Mouse (Mus musculus): ENCODE results near the gene Mllt3. TPM values are rescaled to one million over a fixed set of nuclear protein-coding genes. Genes with fewer than 3 reads are reported as not detected.

Mllt3 gene
- polyA plus RNA-seq, 1 experiment: 4.1 TPM

- TF ChIP-seq POLR2A (IDR thresholded peaks at IDR 0.05; ENCODE audit: low read depth, low read length) (no peak), CTCF (IDR thresholded peaks at IDR 0.05; ENCODE audit: extremely low read depth, insufficient read depth, insufficient read length, insufficient replicate concordance) (no peak)
- peaks cover 4% of the 10 kb centered on the region for H3K4me1 ChIP-seq (ENCODE audit: control insufficient read depth, insufficient read depth, insufficient read length)
- no peak overlapping the region for H3K27ac ChIP-seq (ENCODE audit: insufficient read depth, low read length)
- no peak overlapping the region for H3K4me3 ChIP-seq (ENCODE audit: extremely low read depth, insufficient read depth, insufficient read length)
- no peaks in the 10 kb centered on the region for H3K27me3 ChIP-seq (ENCODE audit: control insufficient read depth, insufficient read depth, low read length)
- WGBS: 60% methylated on average over 1 of the region's 1 CpGs
- no peaks in the 10 kb centered on the region for H3K36me3 ChIP-seq (ENCODE audit: control insufficient read depth, insufficient read depth, low read length)
- no peak for DNase-seq (ENCODE audit: low read depth in 1 of 2, low spot score in 2 of 2)
Observed at GRCm38 (mm10) chr4:87901166-87901565, 132.0 kb downstream of the Mllt3 start.

DNA sequence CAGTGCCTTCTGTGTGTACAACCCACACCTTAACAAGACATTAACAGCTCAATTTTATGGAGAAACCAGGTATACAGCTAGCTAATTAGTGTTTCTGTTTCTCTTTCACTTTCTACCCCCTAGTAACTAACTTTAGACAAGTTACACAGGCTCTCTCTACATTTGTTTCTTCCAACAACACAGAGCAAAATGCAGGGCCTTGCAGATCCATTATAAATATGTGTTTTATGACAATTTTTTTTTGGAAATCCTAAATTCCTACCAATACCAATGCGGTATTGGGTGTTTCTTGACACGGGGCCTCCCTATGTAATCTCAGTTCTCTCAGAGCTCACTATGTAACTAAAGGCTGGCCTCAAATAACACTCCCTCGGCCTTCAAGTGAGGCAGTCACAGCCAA lies 139.7 kb downstream of the Mllt3 start:
- Histone ChIP-seq H3K27me3 (ENCODE audit: control insufficient read depth, insufficient read depth, low read length) (no peaks in the 10 kb centered on the region), H3K36me3 (ENCODE audit: control insufficient read depth, insufficient read depth, low read length) (no peaks in the 10 kb centered on the region), H3K4me1 (ENCODE audit: control insufficient read depth, insufficient read depth, insufficient read length) (peaks cover 4% of the 10 kb centered on the region), H3K4me3 (ENCODE audit: extremely low read depth, insufficient read depth, insufficient read length) (no peak overlapping the region; the same call in 1 of the 2 replicates), H3K27ac (ENCODE audit: insufficient read depth, low read length) (no peak overlapping the region)
- WGBS: 69% methylated on average over 3 of the region's 3 CpGs
- no peak for TF ChIP-seq CTCF (IDR thresholded peaks at IDR 0.05; ENCODE audit: extremely low read depth, insufficient read depth, insufficient read length, insufficient replicate concordance)
- TF ChIP-seq POLR2A (IDR thresholded peaks at IDR 0.05; ENCODE audit: low read depth, low read length): no peak
- DNase-seq (ENCODE audit: low read depth in 1 of 2, low spot score in 2 of 2): no peak

DNA sequence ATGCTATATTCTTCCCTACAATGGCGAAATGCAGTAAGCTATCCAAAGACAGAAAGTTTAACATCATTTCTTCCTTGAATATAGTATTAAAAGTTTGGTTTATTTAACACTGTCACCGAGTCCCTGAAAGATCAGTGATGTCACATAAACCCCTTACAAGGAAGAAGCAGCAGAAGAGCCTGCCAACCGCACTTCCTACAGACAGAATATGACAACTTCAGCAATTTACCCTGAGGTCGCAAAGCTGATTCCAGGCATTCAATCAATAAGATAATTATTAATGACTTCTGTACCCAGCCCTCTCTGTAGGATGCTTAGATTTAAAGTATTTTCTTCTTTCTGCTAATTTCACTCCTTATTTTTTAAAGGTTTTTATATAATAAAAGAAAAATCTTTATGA lies 140.2 kb downstream of the Mllt3 start:
- H3K36me3 ChIP-seq (ENCODE audit: control insufficient read depth, insufficient read depth, low read length): no peaks in the 10 kb centered on the region
- TF ChIP-seq POLR2A (IDR thresholded peaks at IDR 0.05; ENCODE audit: low read depth, low read length) (no peak), CTCF (IDR thresholded peaks at IDR 0.05; ENCODE audit: extremely low read depth, insufficient read depth, insufficient read length, insufficient replicate concordance) (no peak)
- WGBS: 55% methylated on average over 4 of the region's 4 CpGs

GRCm38 (mm10) chr4:87883225-87883875 lies 149.8 kb downstream of the Mllt3 start:
- Histone ChIP-seq H3K4me3 (ENCODE audit: extremely low read depth, insufficient read depth, insufficient read length) (no peak overlapping the region), H3K27me3 (ENCODE audit: control insufficient read depth, insufficient read depth, low read length) (no peaks in the 10 kb centered on the region), H3K4me1 (ENCODE audit: control insufficient read depth, insufficient read depth, insufficient read length) (no peaks in the 10 kb centered on the region), H3K36me3 (ENCODE audit: control insufficient read depth, insufficient read depth, low read length) (no peaks in the 10 kb centered on the region), H3K27ac (ENCODE audit: insufficient read depth, low read length) (no peak overlapping the region)
- WGBS: 59% methylated on average over 5 of the region's 5 CpGs
- DNase-seq (ENCODE audit: low read depth in 1 of 2, low spot score in 2 of 2): no peak
- no peak for TF ChIP-seq CTCF (IDR thresholded peaks at IDR 0.05; ENCODE audit: extremely low read depth, insufficient read depth, insufficient read length, insufficient replicate concordance)
- no peak for TF ChIP-seq POLR2A (IDR thresholded peaks at IDR 0.05; ENCODE audit: low read depth, low read length)

More for the DNA sequence above, 140.2 kb downstream of the Mllt3 start:
- Histone ChIP-seq H3K27ac (ENCODE audit: insufficient read depth, low read length) (no peak overlapping the region), H3K27me3 (ENCODE audit: control insufficient read depth, insufficient read depth, low read length) (no peaks in the 10 kb centered on the region), H3K4me1 (ENCODE audit: control insufficient read depth, insufficient read depth, insufficient read length) (peaks cover 4% of the 10 kb centered on the region), H3K4me3 (ENCODE audit: extremely low read depth, insufficient read depth, insufficient read length) (no peak overlapping the region)
- DNase-seq (ENCODE audit: low read depth in 1 of 2, low spot score in 2 of 2): no peak

DNA sequence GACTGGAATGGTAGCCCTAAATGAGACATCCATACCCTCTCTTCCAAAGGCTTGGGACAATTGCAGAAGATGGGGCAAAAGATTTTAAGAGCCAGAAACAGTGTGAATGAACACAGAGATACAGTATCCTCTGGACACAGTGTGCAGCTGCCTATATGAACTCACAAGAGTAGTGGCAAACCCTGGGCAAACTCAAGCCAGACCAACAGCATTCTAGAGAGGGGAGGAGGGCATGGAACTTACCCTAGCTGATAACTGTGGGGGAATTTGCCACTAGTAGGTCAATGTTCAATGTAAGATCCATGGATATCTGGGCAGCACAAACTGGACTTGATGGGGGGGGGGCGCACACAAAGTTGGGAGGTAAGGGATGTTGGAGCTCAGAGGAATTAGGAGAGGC lies 151.2 kb downstream of the Mllt3 start:
- H3K27ac ChIP-seq (ENCODE audit: insufficient read depth, low read length): no peak overlapping the region
- WGBS: 100% methylated on average over 1 of the region's 1 CpGs

GRCm38 (mm10) chr4:87881583-87881982 lies 151.6 kb downstream of the Mllt3 start:
- no peak overlapping the region for H3K27ac ChIP-seq (ENCODE audit: insufficient read depth, low read length)
- H3K4me3 ChIP-seq (ENCODE audit: extremely low read depth, insufficient read depth, insufficient read length): no peak overlapping the region

More for the DNA sequence above, 151.2 kb downstream of the Mllt3 start:
- no peaks in the 10 kb centered on the region for H3K27me3 ChIP-seq (ENCODE audit: control insufficient read depth, insufficient read depth, low read length)
- H3K4me1 ChIP-seq (ENCODE audit: control insufficient read depth, insufficient read depth, insufficient read length): no peaks in the 10 kb centered on the region
- DNase-seq (ENCODE audit: low read depth in 1 of 2, low spot score in 2 of 2): no peak
- TF ChIP-seq POLR2A (IDR thresholded peaks at IDR 0.05; ENCODE audit: low read depth, low read length) (no peak), CTCF (IDR thresholded peaks at IDR 0.05; ENCODE audit: extremely low read depth, insufficient read depth, insufficient read length, insufficient replicate concordance) (no peak)
- no peaks in the 10 kb centered on the region for H3K36me3 ChIP-seq (ENCODE audit: control insufficient read depth, insufficient read depth, low read length)
- H3K4me3 ChIP-seq (ENCODE audit: extremely low read depth, insufficient read depth, insufficient read length): no peak overlapping the region

GRCm38 (mm10) chr4:87880297-87880696 lies 152.9 kb downstream of the Mllt3 start:
- Histone ChIP-seq H3K4me3 (ENCODE audit: extremely low read depth, insufficient read depth, insufficient read length) (no peak overlapping the region), H3K4me1 (ENCODE audit: control insufficient read depth, insufficient read depth, insufficient read length) (no peaks in the 10 kb centered on the region), H3K27ac (ENCODE audit: insufficient read depth, low read length) (no peak overlapping the region), H3K27me3 (ENCODE audit: control insufficient read depth, insufficient read depth, low read length) (no peaks in the 10 kb centered on the region), H3K36me3 (ENCODE audit: control insufficient read depth, insufficient read depth, low read length) (no peaks in the 10 kb centered on the region)
- WGBS: 86% methylated on average over 2 of the region's 2 CpGs
- DNase-seq (ENCODE audit: low read depth in 1 of 2, low spot score in 2 of 2): no peak
- no peak for TF ChIP-seq CTCF (IDR thresholded peaks at IDR 0.05; ENCODE audit: extremely low read depth, insufficient read depth, insufficient read length, insufficient replicate concordance)
- no peak for TF ChIP-seq POLR2A (IDR thresholded peaks at IDR 0.05; ENCODE audit: low read depth, low read length)

More at GRCm38 (mm10) chr4:87881583-87881982, 151.6 kb downstream of the Mllt3 start:
- no peaks in the 10 kb centered on the region for H3K27me3 ChIP-seq (ENCODE audit: control insufficient read depth, insufficient read depth, low read length)
- 86% methylated on average over 2 of the region's 2 CpGs for whole genome bisulfite sequencing
- no peaks in the 10 kb centered on the region for H3K36me3 ChIP-seq (ENCODE audit: control insufficient read depth, insufficient read depth, low read length)
- no peak for DNase-seq (ENCODE audit: low read depth in 1 of 2, low spot score in 2 of 2)
- no peaks in the 10 kb centered on the region for H3K4me1 ChIP-seq (ENCODE audit: control insufficient read depth, insufficient read depth, insufficient read length)
- no peak for TF ChIP-seq POLR2A (IDR thresholded peaks at IDR 0.05; ENCODE audit: low read depth, low read length)
- TF ChIP-seq CTCF (IDR thresholded peaks at IDR 0.05; ENCODE audit: extremely low read depth, insufficient read depth, insufficient read length, insufficient replicate concordance): no peak
